In genomic region chr11:70409594-70410296, GRCm38 (mm10) we compare ENCODE assay signal across 8 mouse cellular contexts. TPM values are rescaled to one million over a fixed set of nuclear protein-coding genes. Genes with fewer than 3 reads are reported as not detected.
DNase-seq lines count a peak whose midpoint lies in the region; ATAC-seq lines count a peak whose summit lies in the region.

Pelp1 (minus strand) TSS chr11:70410031.

- no peaks in the 10 kb centered on the region for H3K27me3 ChIP-seq in hindbrain, embryonic 15.5 days

- peak within 1 kb of the TSS; percentile 83 for H3K4me3 ChIP-seq in hindbrain, embryonic 15.5 days

- peak; percentile 98 for DNase-seq in R1 (ENCODE audit: low read depth, low spot score)
- DNase-seq in cerebellum, postnatal 25 days, result peak; percentile 88 to 89
- DNase-seq in frontal cortex, postnatal 36 days (ENCODE audit: low spot score in 2 of 2), result peak; percentile 91 to 92
- peak; percentile 82 for DNase-seq in left cerebral cortex, adult 11 months (ENCODE audit: low spot score)
- peak; percentile 93 to 96 for DNase-seq in lung, postnatal 4 days
- DNase-seq in retina, postnatal 7 days (ENCODE audit: low read depth, low spot score), result peak; percentile 87
- peak; percentile 87 for DNase-seq in urinary bladder, adult 2 months (ENCODE audit: low spot score)

- H3K36me3 ChIP-seq in hindbrain, embryonic 15.5 days, result 0 out of 2 replicates have a peak, but pooled peaks cover 6% of the 10 kb centered on the region

- H3K27ac ChIP-seq in hindbrain, embryonic 15.5 days (replicated peaks), result peak within 1 kb of the TSS; percentile 72

- peak within 1 kb of the TSS; percentile 83 for H3K4me2 ChIP-seq in hindbrain, embryonic 15.5 days

- under 1% methylated on average over 59 of the region's 59 CpGs for WGBS in hindbrain, embryonic 15.5 days

- peak within 1 kb of the TSS; percentile 92 for H3K9ac ChIP-seq in hindbrain, embryonic 15.5 days

- ATAC-seq in hindbrain, embryonic 15.5 days (ENCODE audit: low FRiP score, low read depth), result peak; percentile 99

- no peaks in the 10 kb centered on the region for H3K9me3 ChIP-seq in hindbrain, embryonic 15.5 days

- H3K4me1 ChIP-seq in hindbrain, embryonic 15.5 days (replicated peaks), result peaks cover 26% of the 10 kb centered on the region

RNA-seq across cellular contexts. Expression of gene Pelp1, which starts in this region (rescaled TPM):
- 30.7 and 33.6 TPM in 2 replicates for polyA plus RNA-seq in hindbrain, embryonic 15.5 days (2015; fragmentation: Nextera tagmentation; extraction: Ambion mirVana)
- 11.1 and 15.3 TPM in 2 replicates for polyA plus RNA-seq in urinary bladder, adult 2 months (2012; rRNA removed)

Comparison
In these comparisons a context has a peak if more than half of its experiments do, and no peak if none do; other contexts are left out.
1. Peak in every context shown above with its lines: DNase-seq, ATAC-seq, H3K4me3 ChIP-seq and H3K27ac ChIP-seq.